Mouse (Mus musculus): Measurements from ENCODE around the gene Aff1.

DNA sequence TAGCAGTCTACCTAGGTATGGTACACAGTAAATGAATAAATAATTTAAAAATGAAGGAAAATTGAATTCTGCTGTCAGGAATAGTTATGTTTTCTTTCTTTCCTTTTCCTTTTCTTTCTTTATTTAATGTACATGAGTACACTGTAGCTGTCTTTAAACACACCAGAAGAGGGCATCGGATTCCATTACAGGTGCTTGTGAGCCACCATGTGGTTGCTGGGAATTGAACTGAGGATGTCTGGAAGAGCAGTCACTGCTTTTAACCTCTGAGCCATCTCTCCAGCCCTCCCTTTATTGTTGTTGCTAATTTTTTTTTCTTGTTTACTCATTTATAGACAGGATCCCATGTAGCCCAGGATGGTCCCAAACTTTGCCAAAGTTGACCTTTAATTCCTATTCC is 38.0 kb downstream of the Aff1 start:
- TF ChIP-seq POLR2AphosphoS5 (IDR thresholded peaks at IDR 0.05; ENCODE audit: insufficient replicate concordance, low read depth, low read length) (no peak), CTCF (IDR thresholded peaks at IDR 0.05; ENCODE audit: low read depth, low read length) (no peak), GATA1 (IDR thresholded peaks at IDR 0.05; ENCODE audit: borderline replicate concordance, low read length) (no peak), TAL1 (conservative IDR thresholded peaks at IDR 0.05; ENCODE audit: low read depth, low read length) (no peak), GATA2 (IDR thresholded peaks at IDR 0.05; ENCODE audit: borderline replicate concordance, low read depth, low read length) (no peak)
